Mouse (Mus musculus): Measurements from ENCODE around the gene Ggct.

- no peak for TF ChIP-seq POLR2A (IDR thresholded peaks at IDR 0.05; ENCODE audit: borderline replicate concordance, insufficient read depth, low read length)
- TF ChIP-seq CTCF (IDR thresholded peaks at IDR 0.05; ENCODE audit: borderline replicate concordance, insufficient read depth, low read depth, low read length): no peak
Observed at GRCm38 (mm10) chr6:54975616-54976015, 17.1 kb downstream of the Ggct start.
